Mouse (Mus musculus) bone marrow, adult 2 months (tissue): ENCODE data around the gene Hdlbp.

Experiments
- CTCF ChIP-seq: fragments of 200-500 bp; IDR thresholded peaks from 2 replicates; pipeline ENCODE4 v1.5.1; 2011; ENCODE audit warnings: low read length, control low read depth; ENCODE audit not compliant: control insufficient read depth, insufficient read depth
- POLR2A ChIP-seq: fragments of 200-500 bp; IDR thresholded peaks from 2 replicates; pipeline ENCODE4 v1.6.1; 2011; ENCODE audit warnings: low read depth, mild to moderate bottlenecking, control low read depth, low read length, borderline replicate concordance; ENCODE audit not compliant: control insufficient read depth

DNA sequence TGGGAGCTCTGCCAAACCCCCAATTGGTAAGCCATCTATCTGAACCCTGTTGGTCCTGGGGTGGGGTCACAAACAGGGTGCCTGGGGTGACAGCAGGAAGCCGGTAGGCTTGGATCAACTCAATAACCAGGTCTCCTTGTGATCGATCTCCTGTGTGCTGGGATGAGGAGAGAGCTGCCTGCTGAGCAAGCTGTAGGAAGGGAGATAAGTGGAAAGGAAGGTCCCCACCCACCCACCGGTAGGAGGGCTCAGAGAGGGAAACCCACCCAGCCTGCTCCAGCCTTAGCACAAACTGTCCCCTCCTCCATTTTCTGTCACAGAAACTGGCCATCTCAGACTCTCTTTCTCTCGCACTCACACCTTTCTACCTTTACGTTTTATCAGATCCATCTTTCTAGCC, 101.3 kb downstream of the Hdlbp start:
- TF ChIP-seq POLR2A (no peak), CTCF (no peak)
